Mouse (Mus musculus): ENCODE results near the gene Spns2. TPM values are rescaled to one million over a fixed set of nuclear protein-coding genes. Genes with fewer than 3 reads are reported as not detected.
A peak's percentile ranks its signal among the peaks of the same experiment; 100 is the strongest.
"Not testable (repeated sequence)": the region's sequence is repeated elsewhere in the genome, so short reads cannot be mapped to it uniquely, and the experiment has no call there.

Spns2 gene
- polyA plus RNA-seq, 1 experiment from 2014 or later, result 5.7 TPM

GRCm38 (mm10) chr11:72440965-72441664 lies 48.6 kb downstream of the Spns2 start, which contains the start of gene Mybbp1a:
Gene Mybbp1a (plus strand): TSS chr11:72441355.
- Histone ChIP-seq H3K4me2 (ENCODE audit: low read depth, low read length) (peak within 1 kb of the TSS; percentile 73), H3K27ac (ENCODE audit: low read length) (peak within 1 kb of the TSS; percentile 69), H3K9me3 (replicated peaks; ENCODE audit: control insufficient read depth, low read length) (no peaks in the 10 kb centered on the region), H3K9ac (ENCODE audit: low read depth, low read length) (peak within 1 kb of the TSS; percentile 70), H3K4me1 (ENCODE audit: control insufficient read depth, low read depth, low read length) (peaks cover 12% of the 10 kb centered on the region), H3K4me3 (ENCODE audit: low read depth, low read length) (peak within 1 kb of the TSS; percentile 78), H3K36me3 (ENCODE audit: control insufficient read depth, insufficient read depth) (peaks cover 31% of the 10 kb centered on the region), H3K27me3 (ENCODE audit: control insufficient read depth, insufficient read depth, low read depth, low read length) (no peaks in the 10 kb centered on the region)
- under 1% methylated on average over 46 of the region's 46 CpGs for WGBS (ENCODE audit: insufficient replicate concordance)
- ATAC-seq (ENCODE audit: low read depth), result peak; percentile 93

GRCm38 (mm10) chr11:72440597-72440964 lies 49.1 kb downstream of the Spns2 start:
- Histone ChIP-seq H3K4me2 (ENCODE audit: low read depth, low read length) (peak overlapping the region; percentile 73), H3K36me3 (ENCODE audit: control insufficient read depth, insufficient read depth) (peaks cover 25% of the 10 kb centered on the region), H3K9ac (ENCODE audit: low read depth, low read length) (peak overlapping the region; percentile 65), H3K4me1 (ENCODE audit: control insufficient read depth, low read depth, low read length) (peaks cover 12% of the 10 kb centered on the region), H3K27ac (ENCODE audit: low read length) (peak overlapping the region; percentile 69), H3K4me3 (ENCODE audit: low read depth, low read length) (peak overlapping the region; percentile 78)
- not testable (repeated sequence) for H3K9me3 ChIP-seq (replicated peaks; ENCODE audit: control insufficient read depth, low read length); H3K27me3 ChIP-seq (ENCODE audit: control insufficient read depth, insufficient read depth, low read depth, low read length); ATAC-seq (ENCODE audit: low read depth)
- WGBS (ENCODE audit: insufficient replicate concordance), result 34% methylated on average over 6 of the region's 6 CpGs

- Histone ChIP-seq H3K27me3 (ENCODE audit: control insufficient read depth, insufficient read depth, low read depth, low read length) (no peaks in the 10 kb centered on the region), H3K27ac (ENCODE audit: low read length) (no peak overlapping the region), H3K9me3 (replicated peaks; ENCODE audit: control insufficient read depth, low read length) (no peaks in the 10 kb centered on the region), H3K4me3 (ENCODE audit: low read depth, low read length) (no peak overlapping the region), H3K36me3 (ENCODE audit: control insufficient read depth, insufficient read depth) (peaks cover 10% of the 10 kb centered on the region), H3K4me1 (ENCODE audit: control insufficient read depth, low read depth, low read length) (peaks cover 12% of the 10 kb centered on the region), H3K4me2 (ENCODE audit: low read depth, low read length) (no peak overlapping the region), H3K9ac (ENCODE audit: low read depth, low read length) (no peak overlapping the region)
- WGBS (ENCODE audit: insufficient replicate concordance), result 40% methylated on average over 4 of the region's 4 CpGs
- ATAC-seq (ENCODE audit: low read depth), result no peak
Measured at GRCm38 (mm10) chr11:72438411-72438810, 51.3 kb downstream of the Spns2 start.

GRCm38 (mm10) chr11:72436756-72437650 lies 52.7 kb downstream of the Spns2 start:
- H3K4me3 ChIP-seq (ENCODE audit: low read depth, low read length), result no peak overlapping the region
- H3K4me2 ChIP-seq (ENCODE audit: low read depth, low read length), result no peak overlapping the region
- H3K36me3 ChIP-seq (ENCODE audit: control insufficient read depth, insufficient read depth), result no peaks in the 10 kb centered on the region
- H3K9ac ChIP-seq (ENCODE audit: low read depth, low read length), result no peak overlapping the region
- no peak for ATAC-seq (ENCODE audit: low read depth)
- no peaks in the 10 kb centered on the region for H3K9me3 ChIP-seq (replicated peaks; ENCODE audit: control insufficient read depth, low read length)
- H3K27me3 ChIP-seq (ENCODE audit: control insufficient read depth, insufficient read depth, low read depth, low read length), result no peaks in the 10 kb centered on the region
- WGBS (ENCODE audit: insufficient replicate concordance), result 72% methylated on average over 16 of the region's 16 CpGs
- H3K27ac ChIP-seq (ENCODE audit: low read length), result no peak overlapping the region
- H3K4me1 ChIP-seq (ENCODE audit: control insufficient read depth, low read depth, low read length), result peaks cover 5% of the 10 kb centered on the region

GRCm38 (mm10) chr11:72436271-72436670 lies 53.4 kb downstream of the Spns2 start:
- Histone ChIP-seq H3K4me3 (ENCODE audit: low read depth, low read length) (no peak overlapping the region), H3K27me3 (ENCODE audit: control insufficient read depth, insufficient read depth, low read depth, low read length) (no peaks in the 10 kb centered on the region), H3K9ac (ENCODE audit: low read depth, low read length) (no peak overlapping the region), H3K4me1 (ENCODE audit: control insufficient read depth, low read depth, low read length) (no peaks in the 10 kb centered on the region; the same call in 1 of the 2 replicates), H3K4me2 (ENCODE audit: low read depth, low read length) (no peak overlapping the region), H3K27ac (ENCODE audit: low read length) (no peak overlapping the region), H3K9me3 (replicated peaks; ENCODE audit: control insufficient read depth, low read length) (no peaks in the 10 kb centered on the region), H3K36me3 (ENCODE audit: control insufficient read depth, insufficient read depth) (no peaks in the 10 kb centered on the region)
- 60% methylated on average over 5 of the region's 5 CpGs for WGBS (ENCODE audit: insufficient replicate concordance)
- no peak for ATAC-seq (ENCODE audit: low read depth)

GRCm38 (mm10) chr11:72435694-72436045 lies 54.0 kb downstream of the Spns2 start:
- Histone ChIP-seq H3K9ac (ENCODE audit: low read depth, low read length) (no peak overlapping the region), H3K27me3 (ENCODE audit: control insufficient read depth, insufficient read depth, low read depth, low read length) (no peaks in the 10 kb centered on the region), H3K36me3 (ENCODE audit: control insufficient read depth, insufficient read depth) (no peaks in the 10 kb centered on the region), H3K9me3 (replicated peaks; ENCODE audit: control insufficient read depth, low read length) (no peaks in the 10 kb centered on the region), H3K4me1 (ENCODE audit: control insufficient read depth, low read depth, low read length) (no peaks in the 10 kb centered on the region; the same call in 1 of the 2 replicates), H3K4me3 (ENCODE audit: low read depth, low read length) (no peak overlapping the region), H3K4me2 (ENCODE audit: low read depth, low read length) (no peak overlapping the region), H3K27ac (ENCODE audit: low read length) (no peak overlapping the region)
- 47% methylated on average over 2 of the region's 2 CpGs for WGBS (ENCODE audit: insufficient replicate concordance)
- ATAC-seq (ENCODE audit: low read depth), result no peak

- Histone ChIP-seq H3K27ac (ENCODE audit: low read length) (no peak within 1 kb of the TSS), H3K27me3 (ENCODE audit: control insufficient read depth, insufficient read depth, low read depth, low read length) (no peaks in the 10 kb centered on the region), H3K9ac (ENCODE audit: low read depth, low read length) (no peak within 1 kb of the TSS), H3K9me3 (replicated peaks; ENCODE audit: control insufficient read depth, low read length) (no peaks in the 10 kb centered on the region), H3K36me3 (ENCODE audit: control insufficient read depth, insufficient read depth) (no peaks in the 10 kb centered on the region), H3K4me2 (ENCODE audit: low read depth, low read length) (no peak within 1 kb of the TSS), H3K4me1 (ENCODE audit: control insufficient read depth, low read depth, low read length) (no peaks in the 10 kb centered on the region; the same call in 1 of the 2 replicates), H3K4me3 (ENCODE audit: low read depth, low read length) (no peak within 1 kb of the TSS)
- 51% methylated on average over 11 of the region's 11 CpGs for WGBS (ENCODE audit: insufficient replicate concordance)
- peak; percentile 39; the same call in 1 of the 2 replicates for ATAC-seq (ENCODE audit: low read depth)
Measured at GRCm38 (mm10) chr11:72434963-72435693, 54.6 kb downstream of the Spns2 start, which contains the start of gene Ggt6. Gene Ggt6 (plus strand): TSS chr11:72435526.

GRCm38 (mm10) chr11:72430311-72431068 lies 59.2 kb downstream of the Spns2 start:
- not testable (repeated sequence) for H3K36me3 ChIP-seq (ENCODE audit: control insufficient read depth, insufficient read depth); H3K27me3 ChIP-seq (ENCODE audit: control insufficient read depth, insufficient read depth, low read depth, low read length); H3K4me3 ChIP-seq (ENCODE audit: low read depth, low read length); ATAC-seq (ENCODE audit: low read depth); H3K4me2 ChIP-seq (ENCODE audit: low read depth, low read length); H3K9ac ChIP-seq (ENCODE audit: low read depth, low read length); H3K27ac ChIP-seq (ENCODE audit: low read length); H3K9me3 ChIP-seq (replicated peaks; ENCODE audit: control insufficient read depth, low read length); H3K4me1 ChIP-seq (ENCODE audit: control insufficient read depth, low read depth, low read length)
- 58% methylated on average over 9 of the region's 9 CpGs for WGBS (ENCODE audit: insufficient replicate concordance)
